ENCODE assay signal across 18 mouse cellular contexts in genomic region chr4:130811385-130811784, GRCm38 (mm10). TPM values are rescaled to one million over a fixed set of nuclear protein-coding genes. Genes with fewer than 3 reads are reported as not detected.
DNase-seq lines count a peak whose midpoint lies in the region; ATAC-seq and TF ChIP-seq lines count a peak whose summit lies in the region.
"Had no signal": no experiment of that assay in that cellular context is flagged by ENCODE, and none has a peak within 500 bp of the region (broad histone marks: within the 10 kb centered on the region; RNA-seq: fewer than 3 reads in every experiment).

No protein-coding gene starts in this region.

- H3K4me2 ChIP-seq in forebrain, postnatal 0 days (ENCODE audit: low read depth) = peak overlapping the region; percentile 3; the same call in 1 of the 2 replicates
- no peak overlapping the region for H3K4me2 ChIP-seq in forebrain, embryonic 15.5 days (replicated peaks)
- peak overlapping the region; percentile 4; the same call in 1 of the 2 replicates for H3K4me2 ChIP-seq in neural tube, embryonic 12.5 days (replicated peaks)
- peak overlapping the region; percentile 2; the same call in 1 of the 2 replicates for H3K4me2 ChIP-seq in hindbrain, embryonic 16.5 days (ENCODE audit: low read length)
- H3K4me2 ChIP-seq: heart, embryonic 12.5 days; liver, embryonic 13.5 days had no signal

- H3K4me1 ChIP-seq in forebrain, postnatal 0 days (ENCODE audit: insufficient read depth) = peaks cover 42% of the 10 kb centered on the region
- peaks cover 69% of the 10 kb centered on the region for H3K4me1 ChIP-seq in forebrain, embryonic 15.5 days
- H3K4me1 ChIP-seq in neural tube, embryonic 12.5 days = peaks cover 70% of the 10 kb centered on the region
- peaks cover 70% of the 10 kb centered on the region for H3K4me1 ChIP-seq in hindbrain, embryonic 16.5 days (ENCODE audit: control insufficient read depth, insufficient read depth, low read depth, low read length)
- H3K4me1 ChIP-seq in lung, adult 2 months (ENCODE audit: control insufficient read depth, insufficient read depth, low read length) = no peaks in the 10 kb centered on the region
- H3K4me1 ChIP-seq: liver, embryonic 13.5 days; megakaryocyte, embryonic 14.5 days had no signal

- 22% methylated on average over 7 of the region's 7 CpGs for WGBS in forebrain, postnatal 0 days
- WGBS in forebrain, embryonic 15.5 days = 20% methylated on average over 7 of the region's 7 CpGs
- WGBS in neural tube, embryonic 12.5 days = 42% methylated on average over 7 of the region's 7 CpGs
- WGBS in hindbrain, embryonic 16.5 days = 41% methylated on average over 7 of the region's 7 CpGs
- WGBS in lung, adult 2 months = 74% methylated on average over 7 of the region's 7 CpGs

- H3K4me3 ChIP-seq in forebrain, postnatal 0 days (ENCODE audit: low read depth, low read length) = no peak overlapping the region
- no peak overlapping the region for H3K4me3 ChIP-seq in forebrain, embryonic 15.5 days
- H3K4me3 ChIP-seq in neural tube, embryonic 12.5 days = no peak overlapping the region
- no peak overlapping the region for H3K4me3 ChIP-seq in hindbrain, embryonic 16.5 days (ENCODE audit: low read length)
- H3K4me3 ChIP-seq in lung, adult 2 months (replicated peaks; ENCODE audit: extremely low read depth, low read depth, low read length) = no peak overlapping the region
- H3K4me3 ChIP-seq: heart, embryonic 12.5 days; liver, embryonic 13.5 days; megakaryocyte, embryonic 14.5 days had no signal

- TF ChIP-seq CTCF in forebrain, postnatal 0 days (IDR thresholded peaks at IDR 0.05; ENCODE audit: low read depth) = no peak
- TF ChIP-seq CTCF in lung, adult 2 months (IDR thresholded peaks at IDR 0.05; ENCODE audit: insufficient read depth, low read length) = no peak

- H3K9ac ChIP-seq in forebrain, postnatal 0 days = 0 out of 2 replicates have a peak overlapping the region, but pooled peaks have one; percentile 22
- no peak overlapping the region for H3K9ac ChIP-seq in forebrain, embryonic 15.5 days (replicated peaks)
- no peak overlapping the region for H3K9ac ChIP-seq in neural tube, embryonic 12.5 days
- H3K9ac ChIP-seq in hindbrain, embryonic 16.5 days (ENCODE audit: low read depth, low read length) = 0 out of 2 replicates have a peak overlapping the region, but pooled peaks have one; percentile 31
- H3K9ac ChIP-seq: heart, embryonic 12.5 days; liver, embryonic 13.5 days had no signal

- H3K9me3 ChIP-seq in forebrain, postnatal 0 days (ENCODE audit: low read length) = no peaks in the 10 kb centered on the region
- no peaks in the 10 kb centered on the region for H3K9me3 ChIP-seq in forebrain, embryonic 15.5 days
- no peaks in the 10 kb centered on the region for H3K9me3 ChIP-seq in neural tube, embryonic 12.5 days
- H3K9me3 ChIP-seq in hindbrain, embryonic 16.5 days (ENCODE audit: control insufficient read depth, low read length) = no peaks in the 10 kb centered on the region
- H3K9me3 ChIP-seq: heart, embryonic 12.5 days; liver, embryonic 13.5 days; megakaryocyte, embryonic 14.5 days had no signal

- no peak for TF ChIP-seq POLR2A in lung, adult 2 months (IDR thresholded peaks at IDR 0.05; ENCODE audit: borderline replicate concordance, extremely low read depth, low read depth, low read length)

- no peaks in the 10 kb centered on the region; the same call in 1 of the 2 replicates for H3K36me3 ChIP-seq in forebrain, postnatal 0 days (ENCODE audit: insufficient read depth)
- H3K36me3 ChIP-seq in forebrain, embryonic 15.5 days = no peaks in the 10 kb centered on the region
- no peaks in the 10 kb centered on the region for H3K36me3 ChIP-seq in neural tube, embryonic 12.5 days
- no peaks in the 10 kb centered on the region for H3K36me3 ChIP-seq in hindbrain, embryonic 16.5 days (ENCODE audit: control insufficient read depth, insufficient read depth, low read length)
- H3K36me3 ChIP-seq: heart, embryonic 12.5 days; liver, embryonic 13.5 days had no signal

- H3K27ac ChIP-seq in forebrain, postnatal 0 days (ENCODE audit: low read depth, low read length) = peak overlapping the region; percentile 15; the same call in 1 of the 2 replicates
- H3K27ac ChIP-seq in forebrain, embryonic 15.5 days (replicated peaks) = no peak overlapping the region; the same call in 1 of the 2 replicates
- no peak overlapping the region for H3K27ac ChIP-seq in neural tube, embryonic 12.5 days
- peak overlapping the region; percentile 59 for H3K27ac ChIP-seq in hindbrain, embryonic 16.5 days (ENCODE audit: low read depth, low read length)
- H3K27ac ChIP-seq: liver, embryonic 13.5 days; stomach, postnatal 0 days had no signal

- no peak for ATAC-seq in forebrain, postnatal 0 days
- ATAC-seq in forebrain, embryonic 15.5 days (replicated peaks) = no peak
- ATAC-seq in neural tube, embryonic 12.5 days (ENCODE audit: low FRiP score, low read depth) = no peak
- no peak for ATAC-seq in hindbrain, embryonic 16.5 days
- ATAC-seq: intestine, postnatal 0 days; lung, postnatal 0 days had no signal

- H3K27me3 ChIP-seq in forebrain, postnatal 0 days (ENCODE audit: insufficient read depth, low read length) = no peaks in the 10 kb centered on the region
- no peaks in the 10 kb centered on the region for H3K27me3 ChIP-seq in forebrain, embryonic 15.5 days
- no peaks in the 10 kb centered on the region; the same call in 1 of the 2 replicates for H3K27me3 ChIP-seq in neural tube, embryonic 12.5 days (replicated peaks)
- H3K27me3 ChIP-seq in hindbrain, embryonic 16.5 days (replicated peaks; ENCODE audit: control insufficient read depth, insufficient read depth, low read length) = no peaks in the 10 kb centered on the region
- H3K27me3 ChIP-seq: heart, embryonic 12.5 days; liver, embryonic 13.5 days had no signal

- no peak for DNase-seq in forebrain, postnatal 0 days
- DNase-seq in neural tube, embryonic 10.5 days (ENCODE audit: extremely low spot score, low spot score) = no peak
- peak; percentile 64 for DNase-seq in retina, embryonic 14.5 days (ENCODE audit: low spot score)
- DNase-seq in lung, adult 2 months = no peak
- DNase-seq: adrenal gland, adult 2 months; cerebellum, adult 11-12 months; gastrocnemius, postnatal 36 days; heart, postnatal 36 days; kidney, postnatal 14 days; liver, embryonic 13.5 days had no signal

RNA-seq across cellular contexts. Expression of gene Sdc3, which starts 19.0 kb away (rescaled TPM):
- total RNA-seq in forebrain, postnatal 0 days (2014; rRNA removed) = 318 and 421 TPM in 2 replicates
- 159 and 204 TPM in 2 replicates for polyA plus RNA-seq in forebrain, postnatal 0 days (2015; fragmentation: Nextera tagmentation; extraction: Ambion mirVana)
- polyA plus RNA-seq in forebrain, embryonic 15.5 days (2015; fragmentation: Nextera tagmentation; extraction: Ambion mirVana) = 84.9 and 85.7 TPM in 2 replicates
- polyA plus RNA-seq in neural tube, embryonic 12.5 days (2016; fragmentation: Nextera tagmentation; extraction: Ambion mirVana) = 49.4 and 54.2 TPM in 2 replicates
- 151 and 187 TPM in 2 replicates for polyA plus RNA-seq in hindbrain, embryonic 16.5 days (2015; fragmentation: Nextera tagmentation; extraction: Ambion mirVana)
- 113 and 146 TPM in 2 replicates for polyA plus RNA-seq in lung, adult 2 months (2012; rRNA removed)

Comparison
In these comparisons a context has a peak if more than half of its experiments do, and no peak if none do; other contexts are left out.
1. H3K27ac ChIP-seq: peak in forebrain, postnatal 0 days (single experiment) and hindbrain, embryonic 16.5 days (single experiment); none in forebrain, embryonic 15.5 days (single experiment) and neural tube, embryonic 12.5 days (single experiment).
2. H3K9ac ChIP-seq: peak in forebrain, postnatal 0 days (single experiment) and hindbrain, embryonic 16.5 days (single experiment); none in forebrain, embryonic 15.5 days (single experiment) and neural tube, embryonic 12.5 days (single experiment).